Comparison of ENCODE assay signal across 12 mouse cellular contexts in genomic region chr19:3260591-3260990, GRCm38 (mm10).
"Had no signal": no experiment of that assay in that cellular context is flagged by ENCODE, and none has a peak within 500 bp of the region (broad histone marks: within the 10 kb centered on the region; RNA-seq: fewer than 3 reads in every experiment).

No protein-coding gene starts in this region.

- H3K4me2 ChIP-seq: limb, embryonic 13.5 days; midbrain, embryonic 13.5 days; neural tube, embryonic 12.5 days had no signal

- DNase-seq: kidney, adult 9 months; layer of hippocampus, postnatal 36 days; lung, adult 18-20 months; right cerebral cortex, adult 18-20 months; right cerebral cortex, postnatal 25 days; thymus, postnatal 36 days had no signal

- H3K4me1 ChIP-seq: limb, embryonic 13.5 days; midbrain, embryonic 13.5 days; neural tube, embryonic 12.5 days had no signal

- H3K27ac ChIP-seq: limb, embryonic 13.5 days; liver, embryonic 14.5 days; midbrain, embryonic 13.5 days; neural tube, embryonic 12.5 days had no signal

- H3K27me3 ChIP-seq: limb, embryonic 13.5 days; midbrain, embryonic 13.5 days; neural tube, embryonic 12.5 days had no signal

- H3K9ac ChIP-seq: limb, embryonic 13.5 days; liver, embryonic 14.5 days; midbrain, embryonic 13.5 days; neural tube, embryonic 12.5 days had no signal

- H3K4me3 ChIP-seq: limb, embryonic 13.5 days; midbrain, embryonic 13.5 days; myocyte; neural tube, embryonic 12.5 days had no signal

- ATAC-seq: intestine, postnatal 0 days; midbrain, embryonic 13.5 days had no signal

- H3K9me3 ChIP-seq: limb, embryonic 13.5 days; midbrain, embryonic 13.5 days; neural tube, embryonic 12.5 days had no signal
